24 mouse cellular contexts compared by ENCODE assay signal in genomic region chr4:69849423-69849822, GRCm38 (mm10).
DNase-seq lines count a peak whose midpoint lies in the region; ATAC-seq lines count a peak whose summit lies in the region.
"Had no signal": no experiment of that assay in that cellular context is flagged by ENCODE, and none has a peak within 500 bp of the region (broad histone marks: within the 10 kb centered on the region; RNA-seq: fewer than 3 reads in every experiment).

No protein-coding gene starts in this region.

- intact Hi-C loops in left cerebral cortex, postnatal 10 days (cut with DNase I), result no loop called here

- H3K9ac ChIP-seq in embryonic facial prominence, embryonic 14.5 days (ENCODE audit: low read depth, low read length), result no peak overlapping the region
- H3K9ac ChIP-seq: forebrain, embryonic 12.5 days; limb, embryonic 12.5 days; liver, embryonic 14.5 days; lung, embryonic 15.5 days had no signal

- H3K4me2 ChIP-seq in embryonic facial prominence, embryonic 14.5 days (ENCODE audit: low read depth, low read length), result no peak overlapping the region
- H3K4me2 ChIP-seq: forebrain, embryonic 12.5 days; heart, embryonic 11.5 days; limb, embryonic 12.5 days; lung, embryonic 15.5 days had no signal

- no peaks in the 10 kb centered on the region for H3K9me3 ChIP-seq in embryonic facial prominence, embryonic 14.5 days (ENCODE audit: control insufficient read depth, low read length)
- H3K9me3 ChIP-seq in embryonic facial prominence, embryonic 10.5 days, result no peaks in the 10 kb centered on the region
- H3K9me3 ChIP-seq: forebrain, embryonic 12.5 days; limb, embryonic 12.5 days; lung, embryonic 15.5 days; midbrain, embryonic 10.5 days had no signal

- 73% methylated on average over 3 of the region's 3 CpGs for WGBS in embryonic facial prominence, embryonic 14.5 days
- WGBS in embryonic facial prominence, embryonic 10.5 days, result 92% methylated on average over 3 of the region's 3 CpGs

- H3K4me1 ChIP-seq in embryonic facial prominence, embryonic 14.5 days (ENCODE audit: control insufficient read depth, insufficient read depth, low read length), result no peaks in the 10 kb centered on the region
- no peaks in the 10 kb centered on the region for H3K4me1 ChIP-seq in embryonic facial prominence, embryonic 10.5 days
- H3K4me1 ChIP-seq: forebrain, embryonic 12.5 days; limb, embryonic 12.5 days; lung, embryonic 15.5 days; midbrain, embryonic 10.5 days had no signal

- no peak overlapping the region for H3K4me3 ChIP-seq in embryonic facial prominence, embryonic 14.5 days (ENCODE audit: low read depth, low read length)
- no peak overlapping the region for H3K4me3 ChIP-seq in embryonic facial prominence, embryonic 10.5 days
- H3K4me3 ChIP-seq: forebrain, embryonic 12.5 days; gastrocnemius, adult 2 months; limb, embryonic 12.5 days; lung, embryonic 15.5 days; midbrain, embryonic 10.5 days had no signal

- peak; percentile 17 for DNase-seq in embryonic facial prominence, embryonic 14.5 days (ENCODE audit: low spot score)
- DNase-seq in embryonic facial prominence, embryonic 10.5 days (ENCODE audit: low spot score), result no peak
- DNase-seq in left cerebral cortex, adult 11 months (ENCODE audit: low spot score), result peak; percentile 5
- no peak for DNase-seq in left cerebral cortex, postnatal 10 days (ENCODE audit: extremely low spot score in 1 of 2, low spot score in 2 of 2)
- peak; percentile 68 for DNase-seq in brain, adult 2 months (ENCODE audit: low read depth, low spot score)
- peak; percentile 3 to 7 for DNase-seq in left cerebral cortex, adult 9 months (ENCODE audit: low spot score in 2 of 2)
- no peak for DNase-seq in ovary, postnatal 10 days (ENCODE audit: low spot score)
- DNase-seq: adrenal gland, postnatal 36 days; cerebellum, postnatal 14 days; gastrocnemius, adult 2 months; heart, postnatal 10 days; kidney, adult 2 months; kidney, postnatal 14 days; thymus, postnatal 14 days had no signal

- H3K27ac ChIP-seq in embryonic facial prominence, embryonic 14.5 days (replicated peaks; ENCODE audit: low read depth, low read length), result no peak overlapping the region
- no peak overlapping the region for H3K27ac ChIP-seq in embryonic facial prominence, embryonic 10.5 days (replicated peaks)
- H3K27ac ChIP-seq: forebrain, embryonic 12.5 days; gastrocnemius, adult 2 months; limb, embryonic 12.5 days; liver, embryonic 14.5 days; lung, embryonic 15.5 days; macrophage; midbrain, embryonic 10.5 days had no signal

- no peaks in the 10 kb centered on the region for H3K36me3 ChIP-seq in embryonic facial prominence, embryonic 14.5 days (ENCODE audit: control insufficient read depth, insufficient read depth, low read length)
- no peaks in the 10 kb centered on the region for H3K36me3 ChIP-seq in embryonic facial prominence, embryonic 10.5 days (replicated peaks)
- H3K36me3 ChIP-seq: forebrain, embryonic 12.5 days; limb, embryonic 12.5 days; lung, embryonic 15.5 days; midbrain, embryonic 10.5 days had no signal

- peak; percentile 63; the same call in 1 of the 2 replicates for ATAC-seq in embryonic facial prominence, embryonic 14.5 days (ENCODE audit: low read depth)
- ATAC-seq in granulocyte monocyte progenitor cell, adult 5-6 weeks (replicated peaks; ENCODE audit: poor library complexity, severe bottlenecking), result no peak
- ATAC-seq: inflammation-experienced regulatory T-cells, adult 6 months had no signal

- no peaks in the 10 kb centered on the region for H3K27me3 ChIP-seq in embryonic facial prominence, embryonic 14.5 days (replicated peaks; ENCODE audit: control insufficient read depth, insufficient read depth, low read length)
- H3K27me3 ChIP-seq in embryonic facial prominence, embryonic 10.5 days (replicated peaks; ENCODE audit: low read depth, poor library complexity, severe bottlenecking), result no peaks in the 10 kb centered on the region
- H3K27me3 ChIP-seq: CH12.LX; forebrain, embryonic 12.5 days; limb, embryonic 12.5 days; lung, embryonic 15.5 days had no signal

Comparison
In these comparisons a context has a peak if more than half of its experiments do, and no peak if none do; other contexts are left out.
1. DNase-seq: peak in embryonic facial prominence, embryonic 14.5 days (single experiment), left cerebral cortex, adult 11 months (single experiment), brain, adult 2 months (single experiment) and left cerebral cortex, adult 9 months (2 of 2); none in embryonic facial prominence, embryonic 10.5 days (single experiment), left cerebral cortex, postnatal 10 days (0 of 2) and ovary, postnatal 10 days (single experiment).